Mouse (Mus musculus): ENCODE data around the gene Ptprs.

DNA sequence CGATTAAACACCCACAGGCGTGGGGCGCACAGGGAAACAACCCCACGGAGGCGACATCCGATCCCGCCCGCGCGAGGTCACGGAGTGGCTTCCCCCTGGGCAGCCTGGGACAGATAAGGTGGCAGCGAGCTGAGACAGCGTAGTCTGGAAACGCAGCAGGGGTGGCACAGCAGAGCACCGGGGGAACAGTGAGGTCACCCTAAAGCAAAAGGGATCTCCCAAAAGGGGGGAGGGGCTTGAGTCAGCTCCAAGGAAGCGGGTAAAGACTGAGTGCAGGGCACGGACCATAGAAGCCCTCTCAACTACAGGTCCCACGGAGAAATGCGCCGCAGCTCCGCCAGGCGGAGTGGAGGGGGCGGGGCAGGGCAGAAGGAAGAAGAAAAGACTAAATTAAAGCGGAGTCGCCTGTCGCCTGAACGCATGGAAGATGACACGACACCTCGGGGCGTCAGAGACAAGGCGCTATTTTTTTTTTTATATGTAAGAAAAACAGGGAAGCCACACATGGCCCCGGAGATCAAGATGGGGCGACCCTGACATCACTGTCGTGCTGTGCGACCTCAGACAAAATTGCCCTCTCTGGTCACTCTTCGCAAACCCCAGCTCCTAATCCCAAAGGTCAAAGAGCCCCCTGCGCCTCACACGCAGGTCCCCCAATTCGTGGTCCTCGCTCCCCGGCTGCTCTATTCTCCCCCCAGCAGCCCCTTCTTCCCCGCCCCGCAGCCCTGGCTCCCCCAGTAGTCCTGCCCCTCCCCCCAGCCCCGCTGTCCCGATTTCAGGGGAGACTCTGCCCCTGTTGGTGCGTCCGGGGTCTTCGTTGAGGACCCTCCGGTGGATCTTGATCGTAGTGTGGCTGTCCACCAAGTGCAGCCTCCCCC lies 3.3 kb downstream of the Ptprs start:
- peak; percentile 36; the same call in 1 of the 2 replicates for TF ChIP-seq CTCF (IDR thresholded peaks at IDR 0.05; ENCODE audit: low read depth)
- TF ChIP-seq EP300 (IDR thresholded peaks at IDR 0.05; ENCODE audit: low read depth), result no peak

Measured in heart, postnatal 0 days (tissue).